Mouse (Mus musculus) ES-Bruce4 (cell line): ENCODE results near the gene Cdkl4. TPM values are rescaled to one million over a fixed set of nuclear protein-coding genes. Genes with fewer than 3 reads are reported as not detected.
A peak's percentile ranks its signal among the peaks of the same experiment; 100 is the strongest.
"Not testable (repeated sequence)": the region's sequence is repeated elsewhere in the genome, so short reads cannot be mapped to it uniquely, and the experiment has no call there.

Source experiments
- H3K27ac ChIP-seq: 2 replicates; pipeline ENCODE4 v1.5.1; 2012; ENCODE audit warnings: low read length, inconsistent platforms; ENCODE audit not compliant: insufficient read depth
- H3K27me3 ChIP-seq: 2 replicates; pipeline ENCODE4 v1.6.1; 2012; ENCODE audit warnings: mild to moderate bottlenecking, low read length, inconsistent platforms; ENCODE audit not compliant: control insufficient read depth, poor library complexity, insufficient read depth, severe bottlenecking
- H3K36me3 ChIP-seq: 2 replicates; pipeline ENCODE4 v1.6.1; 2012; ENCODE audit warnings: inconsistent platforms, mild to moderate bottlenecking, low read length, moderate library complexity; ENCODE audit not compliant: control insufficient read depth, poor library complexity, insufficient read depth, severe bottlenecking
- H3K4me1 ChIP-seq: one replicate; pipeline ENCODE4 v1.8.1; 2011; ENCODE audit warnings: low read length; ENCODE audit not compliant: control insufficient read depth, insufficient read depth
- H3K4me3 ChIP-seq: 2 replicates; pipeline ENCODE4 v1.5.1; 2011; ENCODE audit warnings: low read depth, mild to moderate bottlenecking, low read length
- H3K9ac ChIP-seq: 2 replicates; pipeline ENCODE4 v1.6.1; 2012; ENCODE audit warnings: low read depth, mild to moderate bottlenecking, inconsistent platforms; ENCODE audit not compliant: poor library complexity, severe bottlenecking
- H3K9me3 ChIP-seq: replicated peaks from 2 replicates; pipeline ENCODE4 v1.6.1; 2012; ENCODE audit warnings: mild to moderate bottlenecking, low read length, inconsistent platforms; ENCODE audit not compliant: control insufficient read depth, poor library complexity, insufficient read depth, severe bottlenecking
- CTCF ChIP-seq: IDR thresholded peaks from one replicate; pipeline ENCODE4 v1.8.1; 2011; ENCODE audit warnings: low read depth, low read length
- EP300 ChIP-seq: IDR thresholded peaks from 2 replicates; pipeline ENCODE4 v1.6.1; 2011; ENCODE audit warnings: low read depth, low read length; ENCODE audit not compliant: insufficient read depth
- POLR2A ChIP-seq: IDR thresholded peaks from one replicate; pipeline ENCODE4 v1.8.1; 2011; ENCODE audit warnings: low read length; ENCODE audit not compliant: insufficient read depth
- polyA plus RNA-seq: library from polyadenylated mRNA; stranded (reverse); fragments of >200 nt; gene quantifications from 2 replicates; pipeline ENCODE4 v1.2.4, GENCODE M21; 2011; ENCODE audit warnings: low read depth; ENCODE audit not compliant: missing spikeins, insufficient read depth, insufficient read length

Gene Cdkl4
- polyA plus RNA-seq, 1 experiment: 0.78 TPM

DNA sequence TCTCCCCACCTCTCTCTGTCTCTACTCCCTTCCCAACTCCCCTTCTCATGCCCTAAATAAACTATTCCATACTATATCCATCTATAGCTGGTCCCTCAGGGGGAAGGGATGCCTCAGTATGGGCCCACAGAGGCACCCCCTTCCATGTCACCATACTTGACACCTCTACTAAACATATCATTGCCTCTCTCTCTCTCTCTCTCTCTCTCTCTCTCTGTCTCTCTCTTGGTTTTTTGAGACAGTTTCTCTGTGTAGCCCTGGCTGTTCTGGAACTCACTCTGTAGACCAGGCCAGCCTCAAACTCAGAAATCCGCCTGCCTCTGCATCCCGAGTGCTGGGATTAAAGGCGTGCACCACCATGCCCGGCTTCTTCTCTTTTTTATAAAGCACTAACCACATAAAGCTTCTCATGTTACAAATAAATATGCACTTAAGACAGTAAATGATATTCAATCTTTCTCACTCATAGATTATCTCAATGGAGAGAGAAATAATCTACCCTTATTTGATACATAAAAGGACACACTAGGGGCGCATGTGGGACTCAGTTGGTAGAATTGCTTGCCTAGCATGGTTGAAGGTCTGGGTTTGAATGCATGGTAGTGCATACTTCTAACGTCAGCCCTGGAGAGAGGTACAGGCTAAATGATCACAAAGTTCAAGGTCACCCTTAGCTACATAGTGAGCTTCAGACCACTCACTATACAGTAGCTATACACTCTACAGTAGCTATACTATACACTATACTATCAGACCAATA is 8.6 kb downstream of the Cdkl4 start:
- Histone ChIP-seq H3K4me1 (no peaks in the 10 kb centered on the region), H3K27me3 (no peaks in the 10 kb centered on the region), H3K9ac (no peak overlapping the region), H3K9me3 (peaks cover 12% of the 10 kb centered on the region), H3K27ac (no peak overlapping the region), H3K4me3 (no peak overlapping the region), H3K36me3 (no peaks in the 10 kb centered on the region)
- no peak for TF ChIP-seq POLR2A
- no peak for TF ChIP-seq EP300
- no peak for TF ChIP-seq CTCF

DNA sequence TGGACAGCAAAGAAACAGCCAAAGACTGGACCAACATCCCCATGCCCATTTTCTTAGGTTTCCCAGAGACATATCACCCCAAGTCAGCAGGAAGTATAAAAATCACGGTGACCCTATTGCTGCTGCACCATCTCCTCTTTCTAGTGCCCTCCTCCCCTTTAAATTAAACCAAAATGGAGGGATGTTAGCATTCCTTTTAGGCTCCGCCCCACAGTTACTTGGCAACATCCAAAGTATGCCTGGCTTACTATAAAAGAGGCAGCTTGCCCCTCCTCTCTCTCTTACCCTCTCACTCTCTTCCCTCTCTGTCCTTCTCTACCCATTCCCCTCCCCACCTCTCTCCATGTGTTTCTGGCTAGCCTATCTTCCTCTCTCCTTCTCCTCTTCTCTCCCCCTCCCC is 9.2 kb downstream of the Cdkl4 start:
- no peak overlapping the region for H3K9ac ChIP-seq
- peaks cover 12% of the 10 kb centered on the region for H3K9me3 ChIP-seq
- no peaks in the 10 kb centered on the region for H3K36me3 ChIP-seq
- no peak overlapping the region for H3K27ac ChIP-seq
- TF ChIP-seq EP300: no peak
- TF ChIP-seq POLR2A: no peak
- TF ChIP-seq CTCF: no peak
- H3K4me1 ChIP-seq: no peaks in the 10 kb centered on the region
- no peaks in the 10 kb centered on the region for H3K27me3 ChIP-seq
- no peak overlapping the region for H3K4me3 ChIP-seq

DNA sequence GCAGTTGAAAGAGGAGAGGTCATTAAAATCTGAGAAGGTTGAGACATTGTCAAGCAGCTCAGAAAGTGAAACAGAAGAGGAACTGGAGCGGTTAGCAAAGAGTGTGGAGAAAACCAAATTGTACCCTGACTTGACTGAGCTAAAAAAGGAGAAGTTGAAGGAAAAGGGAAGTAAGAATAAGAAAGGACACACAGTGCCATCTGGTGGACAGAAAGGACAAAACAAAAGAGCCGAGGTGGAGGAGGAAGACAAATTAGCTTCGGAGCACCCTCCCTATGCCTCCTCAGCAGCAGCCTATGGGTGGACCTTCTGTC is 13.0 kb downstream of the Cdkl4 start:
- no peak for TF ChIP-seq POLR2A
- TF ChIP-seq CTCF: peak; percentile 10
- TF ChIP-seq EP300: no peak
- H3K36me3 ChIP-seq: no peaks in the 10 kb centered on the region
- H3K9me3 ChIP-seq: peaks cover 12% of the 10 kb centered on the region
- no peak overlapping the region for H3K27ac ChIP-seq
- H3K4me3 ChIP-seq: no peak overlapping the region
- H3K9ac ChIP-seq: no peak overlapping the region
- H3K4me1 ChIP-seq: peaks cover 2% of the 10 kb centered on the region
- no peaks in the 10 kb centered on the region for H3K27me3 ChIP-seq

DNA sequence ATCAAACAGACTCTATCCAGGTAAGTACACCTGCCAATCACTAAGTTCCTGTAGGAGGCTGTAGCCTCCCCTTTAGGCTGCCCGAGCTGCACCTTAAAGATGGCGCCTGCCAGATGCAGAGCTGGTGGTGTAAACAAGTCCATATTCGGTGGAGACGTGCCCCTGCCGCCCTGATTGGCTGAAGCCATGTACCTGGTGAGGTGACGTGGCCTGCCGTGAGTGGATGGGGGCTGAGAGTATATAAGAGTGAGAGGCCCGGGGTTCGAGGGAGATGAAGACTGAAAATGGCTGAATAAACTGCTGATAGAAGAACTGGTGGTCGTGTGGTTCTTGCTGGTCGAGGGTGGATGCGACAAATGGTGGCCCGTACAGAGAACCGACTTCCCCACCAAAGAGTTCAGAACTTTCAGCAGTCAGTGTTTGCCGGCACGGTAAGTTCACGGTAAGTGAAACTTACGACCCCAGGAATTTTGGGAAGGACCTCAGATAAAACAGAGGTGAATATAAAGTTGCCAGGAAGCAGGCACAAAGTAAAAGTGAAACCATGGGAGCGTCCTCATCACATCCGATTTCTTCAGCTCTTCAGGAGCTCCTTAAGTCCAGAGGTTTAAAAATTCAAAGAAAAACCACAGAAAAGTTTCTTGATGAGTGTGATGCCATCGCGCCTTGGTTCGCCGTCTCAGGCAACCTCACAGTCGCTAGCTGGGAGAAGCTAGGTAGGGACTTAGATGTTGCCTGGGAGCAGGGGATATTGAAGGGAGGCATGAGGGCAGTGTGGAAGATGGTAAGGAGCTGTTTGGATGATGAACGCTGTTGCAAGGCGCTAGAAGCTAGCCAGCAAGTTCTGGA is 13.6 kb downstream of the Cdkl4 start:
- H3K27ac ChIP-seq, H3K36me3 ChIP-seq, H3K4me1 ChIP-seq, H3K27me3 ChIP-seq, H3K4me3 ChIP-seq, H3K9ac ChIP-seq: not testable (repeated sequence)
- H3K9me3 ChIP-seq: peaks cover 12% of the 10 kb centered on the region

DNA sequence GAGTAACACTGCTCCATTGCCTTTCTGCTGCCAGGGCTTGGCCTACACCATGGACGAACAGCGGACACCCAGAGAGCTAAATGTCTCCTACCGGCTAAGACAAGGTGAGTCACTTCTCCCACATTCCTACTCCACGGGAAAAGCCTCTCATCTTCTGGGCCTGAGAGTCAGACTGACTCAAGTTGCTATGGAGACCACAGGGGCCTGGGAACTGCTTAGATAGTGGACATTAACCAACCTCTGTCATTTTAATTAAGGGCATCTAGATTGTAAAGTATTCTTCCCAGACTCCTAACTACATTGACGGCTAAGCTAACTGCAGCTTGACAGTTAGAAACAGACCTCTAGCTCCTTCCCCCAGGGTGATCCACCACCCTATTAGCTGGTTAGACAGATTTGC is 14.8 kb downstream of the Cdkl4 start:
- H3K9me3 ChIP-seq: peaks cover 12% of the 10 kb centered on the region
- no peaks in the 10 kb centered on the region for H3K36me3 ChIP-seq
- no peak overlapping the region for H3K9ac ChIP-seq
- H3K4me3 ChIP-seq: no peak overlapping the region
- no peak for TF ChIP-seq CTCF
- no peak for TF ChIP-seq EP300
- TF ChIP-seq POLR2A: no peak
- H3K4me1 ChIP-seq: peaks cover 2% of the 10 kb centered on the region
- H3K27ac ChIP-seq: no peak overlapping the region
- no peaks in the 10 kb centered on the region for H3K27me3 ChIP-seq

DNA sequence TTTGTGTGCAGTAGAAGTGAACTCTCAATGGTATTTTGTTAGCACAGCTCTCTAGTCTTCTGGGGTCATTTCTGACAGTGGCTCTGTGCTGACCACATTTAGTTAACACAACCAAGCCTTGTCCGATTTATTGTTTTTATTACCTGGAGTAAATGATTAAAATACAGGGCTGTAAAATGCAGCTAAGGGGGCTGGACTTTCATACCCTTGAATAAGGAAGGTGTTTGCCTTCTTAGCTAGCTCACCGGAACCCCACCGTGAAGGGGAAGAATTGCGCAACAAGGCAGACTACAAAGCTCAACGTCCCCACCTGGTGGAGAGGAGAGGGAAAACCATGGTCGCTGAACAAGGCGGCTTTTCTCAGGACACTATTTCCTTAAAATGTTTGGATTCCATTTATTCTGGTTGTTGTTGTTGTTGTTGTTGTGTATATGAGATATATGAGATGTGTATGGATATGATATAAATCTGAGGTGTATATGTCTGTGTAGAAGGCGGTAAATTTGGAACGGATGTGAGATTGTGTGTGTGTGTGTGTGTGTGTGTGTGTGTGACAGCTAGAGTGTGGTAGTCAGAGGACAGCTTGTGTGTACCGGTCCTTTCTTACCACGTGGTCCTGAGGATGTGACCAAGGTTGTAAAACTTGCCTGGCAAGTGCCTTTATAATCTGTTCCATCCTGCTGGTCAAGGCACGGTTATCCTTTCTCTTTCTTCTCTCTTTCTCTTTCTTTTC is 16.8 kb downstream of the Cdkl4 start:
- H3K4me1 ChIP-seq: peaks cover 2% of the 10 kb centered on the region
- no peaks in the 10 kb centered on the region for H3K36me3 ChIP-seq
- no peak overlapping the region for H3K27ac ChIP-seq
- TF ChIP-seq CTCF: peak; percentile 83
- TF ChIP-seq POLR2A: no peak
- 0 out of 2 replicates have a peak, but pooled peaks have one; percentile 31 for TF ChIP-seq EP300
- no peaks in the 10 kb centered on the region for H3K27me3 ChIP-seq
- H3K9me3 ChIP-seq: peaks cover 3% of the 10 kb centered on the region
- H3K4me3 ChIP-seq: no peak overlapping the region
- no peak overlapping the region for H3K9ac ChIP-seq
